Mouse (Mus musculus) layer of hippocampus, postnatal 36 days (tissue): Measurements from ENCODE around the gene Foxd3. TPM values are rescaled to one million over a fixed set of nuclear protein-coding genes. Genes with fewer than 3 reads are reported as not detected.

Experiments
- DNase-seq, 2 experiments: peaks; one replicate each; pipeline ENCODE4 v3.0.0; 2022
- microRNA-seq, 2 experiments: library from miRNA; unstranded; fragments of <30 nt; microRNA quantifications; one replicate each; pipeline ENCODE4 v1.2.0; 2021
- total RNA-seq, 2 experiments: library from RNA; stranded (reverse); gene quantifications; 2 replicates each; pipeline ENCODE4 v1.2.3; 2021

The Foxd3 gene
- total RNA-seq, 2 experiments from 2014 or later: not detected

GRCm38 (mm10) chr4:99657831-99658470 is 1.9 kb downstream of the Foxd3 start:
- DNase-seq: no peak

DNA sequence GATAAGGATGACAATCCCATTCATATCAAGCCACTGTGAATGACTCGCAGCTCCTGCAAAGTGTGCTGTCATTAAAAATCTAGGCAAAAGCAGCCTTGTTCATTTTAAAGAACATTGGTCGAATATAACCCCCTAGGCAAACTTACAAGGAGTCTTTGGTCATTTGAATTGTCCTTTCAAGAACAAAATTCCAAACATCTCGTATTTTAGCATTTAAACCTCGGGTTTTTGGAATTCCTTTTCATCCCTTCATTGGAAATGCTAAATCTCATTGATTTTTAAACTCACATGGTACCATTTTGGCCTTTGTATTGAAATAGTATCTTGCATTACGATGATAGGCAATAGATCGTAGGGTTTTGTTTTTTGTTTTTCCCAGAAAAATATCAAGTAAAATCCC is 2.8 kb downstream of the Foxd3 start:
- no peak for DNase-seq

DNA sequence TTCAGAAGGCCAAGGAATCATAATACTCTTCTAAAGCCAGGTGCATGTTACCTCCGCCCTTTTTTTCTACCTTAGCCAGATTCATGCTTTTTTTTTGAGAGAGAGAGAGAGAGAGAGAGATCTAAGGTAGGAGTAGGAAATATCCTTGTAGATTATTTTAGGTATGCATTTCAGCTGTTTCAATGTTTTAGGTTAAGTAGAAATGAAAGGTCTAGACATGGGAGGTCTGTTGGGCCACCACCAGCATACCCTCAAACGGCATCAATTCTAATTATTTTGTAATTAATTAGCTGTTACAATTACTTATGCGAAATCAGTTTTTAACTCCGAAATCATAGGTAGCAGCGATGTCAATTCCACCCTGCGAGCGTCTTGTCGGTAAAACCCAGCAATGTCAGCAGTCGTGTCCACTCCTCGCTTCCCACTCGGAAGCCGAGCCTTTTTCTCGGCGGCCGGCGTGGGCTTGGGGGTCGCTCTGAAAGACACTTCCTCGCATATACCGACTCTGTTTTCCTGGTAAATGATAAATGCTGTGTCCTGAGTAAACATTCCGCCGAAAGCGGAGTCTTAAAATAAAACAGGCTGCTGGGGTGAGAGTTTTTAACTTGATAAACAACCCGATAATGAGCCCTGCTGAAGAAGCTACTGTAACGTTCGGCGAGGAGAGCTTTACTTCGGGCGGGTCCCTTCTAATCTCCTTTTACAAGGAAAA is 3.4 kb downstream of the Foxd3 start:
- no peak for DNase-seq

- DNase-seq: no peak
Measured at GRCm38 (mm10) chr4:99660073-99660611, 4.0 kb downstream of the Foxd3 start.

GRCm38 (mm10) chr4:99660981-99661380 is 4.9 kb downstream of the Foxd3 start:
- no peak for DNase-seq

DNA sequence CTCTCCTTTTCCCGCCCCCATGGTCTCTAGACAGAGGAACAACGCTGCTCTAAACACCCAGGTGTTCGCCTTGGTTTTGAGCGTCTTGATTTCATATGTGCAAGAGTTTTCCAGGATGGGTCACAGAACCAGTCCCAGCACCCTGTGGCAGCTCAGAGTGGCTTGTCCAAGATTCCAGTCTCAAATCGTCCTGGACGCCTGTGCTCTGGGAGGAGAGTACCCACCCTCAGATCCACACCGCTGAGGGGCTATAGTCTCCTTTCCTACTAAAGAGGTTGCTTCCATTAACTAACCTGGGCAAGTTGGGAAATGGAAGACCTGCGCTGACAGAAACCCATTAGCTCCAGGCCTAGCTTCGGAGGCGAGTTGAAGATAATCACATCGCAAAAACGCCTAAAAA is 5.9 kb downstream of the Foxd3 start:
- no peak for DNase-seq

- no peak for DNase-seq
Measured at GRCm38 (mm10) chr4:99662431-99662830, 6.3 kb downstream of the Foxd3 start.

DNA sequence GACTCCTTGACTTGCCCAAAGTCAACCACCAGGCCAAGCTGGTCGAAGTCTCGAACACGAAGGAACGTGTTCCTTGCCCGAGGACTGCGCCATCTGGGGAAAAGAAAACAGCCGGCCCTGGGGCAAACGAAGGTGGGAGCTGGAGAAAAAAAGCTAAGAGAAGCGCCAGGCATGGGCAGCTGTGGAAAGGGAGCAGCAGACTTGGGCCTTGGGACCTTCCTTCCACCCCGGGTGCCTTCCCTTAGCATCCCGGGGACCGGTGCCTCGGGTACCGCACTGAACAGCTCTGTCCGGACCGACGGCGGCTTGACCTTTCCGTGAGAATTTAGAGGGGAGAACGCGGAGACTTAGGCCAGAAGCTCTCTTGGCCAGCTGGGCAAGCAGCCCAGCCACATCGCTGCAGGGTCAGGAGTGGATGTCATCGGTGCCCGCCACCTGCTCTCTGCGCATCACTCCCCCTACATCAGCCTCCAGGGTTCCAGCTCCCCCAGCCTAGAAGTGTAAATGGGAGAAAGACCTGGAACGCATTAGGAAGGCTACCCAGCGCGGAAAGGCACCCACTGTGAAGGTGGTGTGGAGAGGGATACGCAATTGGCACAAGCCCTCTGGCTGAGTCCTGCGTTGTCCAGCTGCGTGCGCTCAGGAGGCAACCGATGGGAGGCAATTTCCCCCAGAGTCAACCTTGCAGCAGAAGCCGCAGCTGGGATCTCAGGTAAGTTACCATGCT is 6.9 kb downstream of the Foxd3 start:
- no peak for DNase-seq

DNA sequence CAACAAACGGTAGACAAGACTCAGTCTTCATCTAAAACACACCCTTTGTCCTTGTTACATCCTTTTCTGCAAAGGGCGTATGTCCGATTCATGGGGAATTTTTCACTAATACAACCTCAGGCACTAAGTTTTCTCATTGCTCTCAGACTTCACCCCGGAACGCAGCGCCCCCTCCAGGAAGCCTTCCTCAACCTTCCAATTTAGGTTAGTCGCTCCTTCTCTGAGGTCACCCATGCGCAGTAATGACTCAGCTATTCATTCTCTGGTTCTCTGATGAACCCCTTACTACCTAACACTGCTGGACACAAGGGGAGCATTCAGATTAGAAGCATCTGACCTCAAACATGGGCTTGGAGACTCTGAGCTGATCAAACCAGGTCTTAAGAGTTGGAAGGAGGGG is 7.6 kb downstream of the Foxd3 start:
- no peak for DNase-seq

DNA sequence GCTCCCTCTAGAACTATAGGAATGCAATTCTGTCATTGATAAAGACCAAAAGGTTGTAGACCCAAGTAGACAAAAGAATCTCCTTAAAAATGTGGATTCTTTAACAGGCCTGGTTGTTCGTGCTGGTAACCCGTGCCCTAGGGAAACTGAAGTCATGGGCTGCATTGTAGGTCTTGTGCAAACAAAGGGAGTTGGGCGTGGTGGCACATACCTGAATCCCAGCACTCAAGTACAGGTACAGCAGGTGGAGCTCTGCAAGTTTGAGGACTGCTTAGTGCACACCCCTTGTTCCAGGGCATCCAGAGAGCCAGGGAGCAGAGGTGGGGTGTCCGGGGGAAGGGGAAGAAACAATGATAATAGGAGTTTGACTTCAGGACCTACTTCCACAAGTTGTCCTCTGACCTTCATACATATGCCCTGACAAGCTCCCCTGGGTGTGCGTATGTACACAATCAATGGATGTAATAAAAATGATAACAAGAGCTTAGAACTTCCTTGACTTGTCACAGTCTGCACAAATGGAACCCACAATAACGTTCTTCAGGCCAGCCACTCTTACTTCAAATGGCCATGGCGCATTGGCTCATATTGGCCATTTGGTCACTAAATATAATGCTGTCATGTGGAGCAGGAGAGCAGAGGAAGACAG is 14.2 kb downstream of the Foxd3 start:
- no peak for DNase-seq

DNA sequence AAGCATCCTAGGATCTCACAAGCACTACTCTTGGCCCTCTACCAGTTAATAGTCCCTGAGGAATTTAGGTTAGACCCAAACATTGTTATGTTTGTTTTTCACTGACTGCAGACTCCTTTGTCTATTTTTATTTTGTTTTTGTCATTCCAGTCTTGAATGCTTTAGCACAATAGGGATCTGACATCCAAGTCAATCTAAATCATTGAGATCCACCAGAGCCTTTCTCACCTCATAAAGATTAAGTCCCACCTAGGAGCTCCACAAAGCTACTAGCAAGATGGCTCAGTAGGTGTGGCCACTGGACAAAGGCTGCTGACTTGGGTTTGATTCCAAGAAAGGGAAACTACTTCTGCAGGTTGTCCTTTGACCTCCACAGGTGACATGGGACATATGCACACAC is 19.1 kb downstream of the Foxd3 start:
- no peak for DNase-seq

DNA sequence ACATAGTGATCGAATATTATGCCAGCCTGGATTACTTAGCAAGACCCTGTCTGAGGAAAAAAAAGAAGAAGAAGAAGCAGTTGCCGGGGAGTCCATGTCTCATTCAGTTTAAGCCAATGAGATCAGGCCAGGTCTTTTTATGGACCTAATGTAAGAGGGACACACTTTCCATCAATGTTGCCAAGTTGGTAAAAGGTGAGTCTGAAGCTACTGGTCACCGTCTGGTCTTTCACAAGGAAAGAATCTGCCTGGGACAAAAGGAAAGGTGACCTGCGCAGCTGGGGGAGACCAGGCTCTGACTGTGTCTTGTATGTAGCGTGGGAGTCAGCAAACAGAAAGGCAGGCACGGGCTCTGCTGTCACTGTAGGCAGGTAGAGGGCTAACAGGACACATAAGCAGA is 27.8 kb downstream of the Foxd3 start:
- DNase-seq: no peak

GRCm38 (mm10) chr4:99686308-99686707 is 30.2 kb downstream of the Foxd3 start:
- DNase-seq: no peak

Small RNAs within 50 kb of the gene (microRNA-seq; reads per million reads assigned to microRNA genes)
- gene Gm23366: 0 reads per million in 2 experiments

Other genes with a start within 250 kb of the Foxd3 start
- gene Alg6, start 59.4 kb downstream of the Foxd3 start, total RNA-seq: 10 to 100 TPM in 1 of 2 experiments, 1 to 10 TPM in 1; 9.8 to 11.0 TPM
- 1 to 10 TPM; 5.4 to 9.6 TPM for gene Efcab7, start 172.9 kb downstream of the Foxd3 start, total RNA-seq